Mouse (Mus musculus): ENCODE data around the gene Olfml2b.

DNA sequence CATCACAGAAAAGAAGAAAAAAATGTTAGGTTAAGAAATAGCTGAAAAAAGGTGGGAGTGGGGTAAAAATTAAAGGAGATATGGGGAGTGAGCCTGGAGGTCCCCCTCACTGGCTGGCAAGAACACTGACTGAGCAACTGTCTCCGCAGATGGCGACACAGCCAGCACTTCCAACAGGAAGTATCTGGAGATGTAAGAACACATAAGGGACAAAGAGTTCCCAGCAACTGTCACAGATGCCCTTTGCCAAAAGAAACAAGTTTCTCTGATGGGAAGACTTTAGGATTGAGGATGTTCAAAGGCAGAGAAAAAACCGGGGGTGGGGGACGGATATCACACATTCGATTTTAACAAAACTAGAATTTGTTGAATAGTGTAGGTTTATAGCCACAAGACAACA lies 77.2 kb downstream of the Olfml2b start:
- no peak for TF ChIP-seq CTCF (IDR thresholded peaks at IDR 0.05; ENCODE audit: control insufficient read depth, insufficient read depth, insufficient read length)
- no peak for TF ChIP-seq CEBPB (IDR thresholded peaks at IDR 0.05; ENCODE audit: low read depth)
- no peak for TF ChIP-seq MAX (IDR thresholded peaks at IDR 0.05)
